ENCODE assay signal across 8 mouse cellular contexts in genomic region chr7:36696406-36697117, GRCm38 (mm10). TPM values are rescaled to one million over a fixed set of nuclear protein-coding genes. Genes with fewer than 3 reads are reported as not detected.
A peak's percentile ranks its signal among the peaks of the same experiment; 100 is the strongest.
DNase-seq lines count a peak whose midpoint lies in the region; ATAC-seq and TF ChIP-seq lines count a peak whose summit lies in the region.

No protein-coding gene starts in this region.

- WGBS in hindbrain, embryonic 13.5 days, result 0% methylated on average over 59 of the region's 62 CpGs
- WGBS in limb, embryonic 12.5 days, result under 1% methylated on average over 57 of the region's 62 CpGs
- under 1% methylated on average over 52 of the region's 62 CpGs for whole genome bisulfite sequencing in midbrain, embryonic 11.5 days
- WGBS in stomach, embryonic 16.5 days, result under 1% methylated on average over 62 of the region's 62 CpGs

- peak overlapping the region; percentile 82 for H3K4me3 ChIP-seq in layer of hippocampus, adult 2 months
- H3K4me3 ChIP-seq in gastrocnemius, adult 2 months, result peak overlapping the region; percentile 79
- H3K4me3 ChIP-seq in hindbrain, embryonic 13.5 days, result peak overlapping the region; percentile 90
- peak overlapping the region; percentile 84 for H3K4me3 ChIP-seq in limb, embryonic 12.5 days (replicated peaks)
- H3K4me3 ChIP-seq in midbrain, embryonic 11.5 days (ENCODE audit: low read depth, low read length), result peak overlapping the region; percentile 76
- peak overlapping the region; percentile 79 for H3K4me3 ChIP-seq in stomach, embryonic 16.5 days (replicated peaks; ENCODE audit: low read length)

- intact Hi-C loops in gastrocnemius, adult 2 months (cut with DNase I), result loop anchor here (5.0 to 10.0 kb wide), 3 partner anchors 86 to 1052 kb away; partner anchors contain the start of gene Pdcd5

- H3K4me1 ChIP-seq in hindbrain, embryonic 13.5 days (replicated peaks), result peaks cover 71% of the 10 kb centered on the region
- H3K4me1 ChIP-seq in limb, embryonic 12.5 days (replicated peaks), result peaks cover 28% of the 10 kb centered on the region
- H3K4me1 ChIP-seq in midbrain, embryonic 11.5 days (ENCODE audit: control insufficient read depth, insufficient read depth, low read length), result peaks cover 12% of the 10 kb centered on the region
- peaks cover 21% of the 10 kb centered on the region for H3K4me1 ChIP-seq in stomach, embryonic 16.5 days (ENCODE audit: control insufficient read depth, insufficient read depth, low read length)

- DNase-seq in layer of hippocampus, adult 2 months (ENCODE audit: low spot score in 2 of 2), result peak in 1 of 2 experiments; percentile 41
- no peak for DNase-seq in layer of hippocampus, adult 9-10 months (ENCODE audit: low spot score)
- peak; percentile 62 for DNase-seq in cerebellum, adult 9-11 months
- DNase-seq in gastrocnemius, adult 2 months, result peak; percentile 84
- DNase-seq in midbrain, embryonic 11.5 days (ENCODE audit: low spot score, missing footprints), result peak; percentile 99

- no peaks in the 10 kb centered on the region for H3K9me3 ChIP-seq in hindbrain, embryonic 13.5 days
- H3K9me3 ChIP-seq in limb, embryonic 12.5 days, result no peaks in the 10 kb centered on the region
- H3K9me3 ChIP-seq in midbrain, embryonic 11.5 days (ENCODE audit: control insufficient read depth, low read length), result no peaks in the 10 kb centered on the region
- H3K9me3 ChIP-seq in stomach, embryonic 16.5 days (replicated peaks; ENCODE audit: control insufficient read depth, low read length), result no peaks in the 10 kb centered on the region

- no peaks in the 10 kb centered on the region for H3K36me3 ChIP-seq in hindbrain, embryonic 13.5 days
- no peaks in the 10 kb centered on the region for H3K36me3 ChIP-seq in limb, embryonic 12.5 days
- no peaks in the 10 kb centered on the region for H3K36me3 ChIP-seq in midbrain, embryonic 11.5 days (ENCODE audit: control insufficient read depth, insufficient read depth, low read length)
- H3K36me3 ChIP-seq in stomach, embryonic 16.5 days (ENCODE audit: control insufficient read depth, insufficient read depth, low read length), result no peaks in the 10 kb centered on the region

- peak overlapping the region; percentile 92 for H3K4me2 ChIP-seq in hindbrain, embryonic 13.5 days
- peak overlapping the region; percentile 99 for H3K4me2 ChIP-seq in limb, embryonic 12.5 days
- peak overlapping the region; percentile 88 for H3K4me2 ChIP-seq in midbrain, embryonic 11.5 days
- H3K4me2 ChIP-seq in stomach, embryonic 16.5 days (ENCODE audit: low read depth, low read length), result peak overlapping the region; percentile 71

- peak; percentile 37 for ATAC-seq in hindbrain, embryonic 13.5 days (ENCODE audit: low FRiP score)
- peak; percentile 37 for ATAC-seq in limb, embryonic 12.5 days (ENCODE audit: insufficient number of reproducible peaks, insufficient read depth, low FRiP score, low TSS enrichment, low read depth)
- ATAC-seq in midbrain, embryonic 11.5 days (ENCODE audit: low FRiP score), result peak; percentile 45
- ATAC-seq in stomach, embryonic 16.5 days (ENCODE audit: insufficient read depth, low FRiP score), result peak; percentile 35

- peak overlapping the region; percentile 81 for H3K27ac ChIP-seq in layer of hippocampus, adult 2 months
- peak overlapping the region; percentile 91 for H3K27ac ChIP-seq in gastrocnemius, adult 2 months
- peak overlapping the region; percentile 96 for H3K27ac ChIP-seq in hindbrain, embryonic 13.5 days
- peak overlapping the region; percentile 89 for H3K27ac ChIP-seq in limb, embryonic 12.5 days
- no peak overlapping the region for H3K27ac ChIP-seq in midbrain, embryonic 11.5 days (ENCODE audit: low read depth, low read length)
- peak overlapping the region; percentile 94 for H3K27ac ChIP-seq in stomach, embryonic 16.5 days (ENCODE audit: low read length)

- TF ChIP-seq CTCF in layer of hippocampus, adult 2 months (conservative IDR thresholded peaks at IDR 0.05), result no peak
- no peak for TF ChIP-seq CTCF in gastrocnemius, adult 2 months (IDR thresholded peaks at IDR 0.05)

- H3K9ac ChIP-seq in hindbrain, embryonic 13.5 days, result peak overlapping the region; percentile 95
- peak overlapping the region; percentile 83 for H3K9ac ChIP-seq in limb, embryonic 12.5 days (replicated peaks)
- H3K9ac ChIP-seq in midbrain, embryonic 11.5 days (ENCODE audit: low read length), result peak overlapping the region; percentile 68
- peak overlapping the region; percentile 88 for H3K9ac ChIP-seq in stomach, embryonic 16.5 days (ENCODE audit: low read length)

- peaks cover 36% of the 10 kb centered on the region for H3K27me3 ChIP-seq in hindbrain, embryonic 13.5 days
- peaks cover 44% of the 10 kb centered on the region for H3K27me3 ChIP-seq in limb, embryonic 12.5 days
- H3K27me3 ChIP-seq in midbrain, embryonic 11.5 days (ENCODE audit: control insufficient read depth, insufficient read depth, low read length), result peaks cover 55% of the 10 kb centered on the region
- peaks cover 24% of the 10 kb centered on the region for H3K27me3 ChIP-seq in stomach, embryonic 16.5 days (ENCODE audit: control insufficient read depth, insufficient read depth, low read length)

RNA-seq across cellular contexts. Expression of gene Tshz3, which starts 1.4 kb away (rescaled TPM):
- 10 to 100 TPM; 13.2 to 13.4 TPM for total RNA-seq in layer of hippocampus, adult 2 months (2021)
- total RNA-seq in gastrocnemius, adult 2 months (2021), result 1 to 10 TPM; 2.9 to 3.1 TPM
- polyA plus RNA-seq in hindbrain, embryonic 13.5 days (2015; fragmentation: Nextera tagmentation; extraction: Ambion mirVana), result 37.1 and 39.9 TPM in 2 replicates
- polyA plus RNA-seq in limb, embryonic 12.5 days (2016; fragmentation: Nextera tagmentation; extraction: Ambion mirVana), result 10.4 and 10.8 TPM in 2 replicates
- polyA plus RNA-seq in midbrain, embryonic 11.5 days (2014; fragmentation: Nextera tagmentation; extraction: Ambion mirVana), result 3.2 and 4.1 TPM in 2 replicates
- 11.8 and 15.0 TPM in 2 replicates for polyA plus RNA-seq in stomach, embryonic 16.5 days (2015; fragmentation: Nextera tagmentation; extraction: Ambion mirVana)
